Mouse (Mus musculus) heart, embryonic 12.5 days (tissue): ENCODE data around the gene Tcea3. TPM values are rescaled to one million over a fixed set of nuclear protein-coding genes. Genes with fewer than 3 reads are reported as not detected.

Experiments
- ATAC-seq: fragments of 200-750 bp; cut with Nextera tagmentation; 2 replicates; pipeline ENCODE4 v1.8.0; 2017; ENCODE audit warnings: moderate TSS enrichment, moderate library complexity; ENCODE audit not compliant: insufficient number of reproducible peaks, low FRiP score
- H3K27ac ChIP-seq: fragments of 300-500 bp; sonication (generic); 2 replicates; pipeline ENCODE4 v1.5.1; 2016; ENCODE audit warnings: mild to moderate bottlenecking, moderate library complexity; ENCODE audit not compliant: poor library complexity, severe bottlenecking
- H3K27me3 ChIP-seq: fragments of 300-500 bp; sonication (generic); replicated peaks from 2 replicates; pipeline ENCODE4 v1.6.1; 2016; ENCODE audit warnings: mild to moderate bottlenecking, moderate library complexity
- H3K36me3 ChIP-seq: fragments of 300-500 bp; sonication (generic); 2 replicates; pipeline ENCODE4 v1.6.1; 2016; ENCODE audit warnings: mild to moderate bottlenecking, moderate library complexity
- H3K4me1 ChIP-seq: fragments of 300-500 bp; sonication (generic); replicated peaks from 2 replicates; pipeline ENCODE4 v1.6.1; 2016; ENCODE audit warnings: mild to moderate bottlenecking
- H3K4me2 ChIP-seq: fragments of 300-500 bp; sonication (generic); 2 replicates; pipeline ENCODE4 v1.6.1; 2016; ENCODE audit warnings: mild to moderate bottlenecking, moderate library complexity
- H3K4me3 ChIP-seq: fragments of 300-500 bp; sonication (generic); 2 replicates; pipeline ENCODE4 v1.5.1; 2016; ENCODE audit warnings: mild to moderate bottlenecking
- H3K9ac ChIP-seq: fragments of 300-500 bp; sonication (generic); 2 replicates; pipeline ENCODE4 v1.6.1; 2016; ENCODE audit warnings: mild to moderate bottlenecking, moderate library complexity
- H3K9me3 ChIP-seq: fragments of 300-500 bp; sonication (generic); replicated peaks from 2 replicates; pipeline ENCODE4 v1.6.1; 2016; ENCODE audit warnings: mild to moderate bottlenecking, moderate library complexity
- WGBS: fragments of 180-500 bp; shearing (Covaris S2); methylation state at CpG from one replicate; pipeline ENCODE4 v1.1.7; 2016; 5-methylcytosine and 5-hydroxymethylcytosine counted together
- polyA plus RNA-seq: library from polyadenylated mRNA; unstranded; fragments of >200 nt; fragmentation: Nextera tagmentation; extraction: Ambion mirVana; gene quantifications from 2 replicates; pipeline ENCODE4 v1.2.1, GENCODE M21; 2016

Gene Tcea3
- polyA plus RNA-seq, 1 experiment from 2014 or later: 57.6 TPM

DNA sequence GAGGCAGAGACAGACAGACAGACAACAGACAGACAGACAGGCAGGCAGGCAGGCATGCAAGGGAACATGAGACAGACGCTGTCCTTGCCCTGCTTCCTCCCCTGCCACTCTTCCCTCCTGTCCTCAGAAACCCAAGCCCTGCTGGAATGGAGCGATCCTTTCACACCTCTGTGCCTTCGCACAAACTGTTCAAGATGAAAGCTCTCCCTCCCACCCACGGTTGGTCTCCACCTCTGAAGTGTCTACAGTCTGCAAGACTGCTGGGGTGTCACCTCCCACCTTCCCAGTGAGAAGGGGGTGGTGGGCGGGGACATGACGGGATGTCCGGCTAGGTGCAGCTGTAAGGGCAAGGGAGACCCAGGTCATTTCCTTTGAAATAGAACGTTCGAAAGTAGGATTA, 34.1 kb downstream of the Tcea3 start:
- Histone ChIP-seq H3K27me3 (no peaks in the 10 kb centered on the region), H3K27ac (no peak overlapping the region), H3K4me1 (peaks cover 31% of the 10 kb centered on the region), H3K9me3 (no peaks in the 10 kb centered on the region), H3K36me3 (no peaks in the 10 kb centered on the region), H3K4me3 (no peak overlapping the region), H3K4me2 (no peak overlapping the region), H3K9ac (no peak overlapping the region; the same call in 1 of the 2 replicates)
- 39% methylated on average over 9 of the region's 9 CpGs for WGBS
- ATAC-seq: no peak

DNA sequence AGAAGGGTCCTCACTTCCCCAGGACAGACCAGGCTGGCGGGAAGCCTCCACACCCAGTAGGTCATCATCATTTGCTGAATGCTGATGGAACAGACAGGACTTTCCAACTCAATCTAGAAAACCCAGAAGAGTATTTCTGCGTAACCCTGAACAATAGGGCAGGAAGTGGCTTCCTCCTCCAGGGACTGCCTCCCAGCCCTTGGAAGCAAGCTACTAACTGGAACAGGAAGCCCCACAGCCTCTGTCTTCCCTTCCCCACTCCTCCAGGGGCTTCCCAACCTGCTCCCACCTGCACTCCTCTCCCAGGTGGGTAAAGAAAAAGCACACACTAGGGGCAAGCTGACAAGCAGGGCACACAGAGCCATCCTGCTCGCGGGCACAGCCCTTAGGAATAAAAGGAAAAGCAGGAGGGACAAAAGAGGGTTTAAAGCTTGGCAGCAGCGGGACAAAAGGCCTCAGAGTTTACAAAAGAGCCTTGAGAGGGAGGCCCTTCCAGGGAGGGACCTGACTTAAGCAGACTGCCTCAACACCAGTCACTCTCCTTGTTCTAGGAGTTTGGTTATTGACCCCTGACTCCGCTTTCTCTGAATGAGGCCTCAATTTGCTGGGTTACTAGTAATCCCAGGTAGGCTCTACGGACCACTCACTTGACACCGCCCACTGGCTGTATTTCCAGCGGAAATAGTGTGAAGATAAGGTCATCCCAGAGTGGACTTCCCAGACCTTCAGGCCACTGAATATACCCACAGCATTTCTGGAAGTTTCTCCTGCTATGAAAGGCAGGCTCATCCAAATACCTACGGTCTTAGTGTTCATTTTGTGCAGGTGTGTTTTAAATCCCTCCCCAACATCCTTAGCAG, 35.3 kb downstream of the Tcea3 start:
- WGBS: 49% methylated on average over 10 of the region's 10 CpGs
- H3K27me3 ChIP-seq: no peaks in the 10 kb centered on the region
- H3K9me3 ChIP-seq: 0 out of 2 replicates have a peak, but pooled peaks cover 5% of the 10 kb centered on the region
- no peak for ATAC-seq
- H3K4me3 ChIP-seq: no peak overlapping the region
- peak overlapping the region; percentile 39; the same call in 1 of the 2 replicates for H3K9ac ChIP-seq
- H3K27ac ChIP-seq: peak overlapping the region; percentile 97
- peak overlapping the region; percentile 13; the same call in 1 of the 2 replicates for H3K4me2 ChIP-seq
- H3K4me1 ChIP-seq: peaks cover 39% of the 10 kb centered on the region
- peaks cover 9% of the 10 kb centered on the region for H3K36me3 ChIP-seq

DNA sequence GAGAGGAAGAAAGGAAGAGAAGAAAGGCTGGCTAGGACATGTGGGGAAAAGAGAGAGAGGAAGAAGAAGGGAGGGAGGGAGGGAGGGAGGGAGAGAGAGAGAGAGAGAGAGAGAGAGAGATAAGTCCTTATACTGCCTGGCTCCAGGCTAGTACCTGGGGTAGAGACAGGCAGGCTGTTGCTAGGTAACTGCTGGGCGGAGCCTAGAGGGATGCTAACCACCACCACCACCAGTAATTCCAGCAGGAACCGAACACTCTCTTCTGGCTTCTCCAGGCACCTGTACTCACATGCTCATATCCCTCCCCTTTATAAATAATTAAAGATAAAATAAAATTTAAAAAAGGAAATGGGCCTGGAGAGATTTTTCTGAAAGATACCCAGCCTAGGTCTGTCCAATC, 36.3 kb downstream of the Tcea3 start:
- peaks cover 10% of the 10 kb centered on the region for H3K9me3 ChIP-seq
- H3K27me3 ChIP-seq: 0 out of 2 replicates have a peak, but pooled peaks cover under 1% of the 10 kb centered on the region
- H3K4me1 ChIP-seq: peaks cover 39% of the 10 kb centered on the region
- H3K36me3 ChIP-seq: peaks cover 18% of the 10 kb centered on the region
- 38% methylated on average over 2 of the region's 2 CpGs for WGBS
- H3K4me3 ChIP-seq: no peak overlapping the region
- no peak for ATAC-seq
- peak overlapping the region; percentile 39; the same call in 1 of the 2 replicates for H3K9ac ChIP-seq
- peak overlapping the region; percentile 86 for H3K4me2 ChIP-seq
- H3K27ac ChIP-seq: peak overlapping the region; percentile 97

DNA sequence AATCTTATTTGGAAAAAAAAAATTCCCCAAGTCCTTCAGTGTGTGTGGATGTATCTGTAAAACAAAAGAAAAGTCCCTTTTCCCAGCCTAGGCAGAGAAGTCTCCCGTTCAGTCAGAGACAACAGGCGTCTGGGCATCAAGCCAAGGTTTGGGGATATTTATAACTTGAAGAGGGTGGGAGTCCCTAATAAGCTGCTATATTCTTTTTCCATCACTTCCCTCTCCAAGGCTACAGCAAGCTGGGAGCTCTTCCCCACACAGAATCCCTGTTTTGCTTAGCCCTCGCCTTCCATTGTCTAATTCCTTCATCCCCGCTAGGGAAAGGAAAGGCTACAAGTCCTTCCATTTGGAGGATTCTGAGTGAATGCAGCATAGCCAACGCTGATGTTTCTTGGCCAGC, 36.9 kb downstream of the Tcea3 start, which contains the start of gene Zfp46:
Gene Zfp46 (plus strand): TSS at position 229 of the 400 bp plus-strand sequence.
- Histone ChIP-seq H3K4me2 (peak within 1 kb of the TSS; percentile 86), H3K27ac (peak within 1 kb of the TSS; percentile 97), H3K4me1 (peaks cover 39% of the 10 kb centered on the region), H3K36me3 (peaks cover 25% of the 10 kb centered on the region), H3K4me3 (peak within 1 kb of the TSS; percentile 68), H3K9me3 (peaks cover 14% of the 10 kb centered on the region), H3K27me3 (peaks cover 5% of the 10 kb centered on the region; the same call in 1 of the 2 replicates), H3K9ac (peak within 1 kb of the TSS; percentile 78)
- ATAC-seq: no peak
- WGBS: 21% methylated on average over 5 of the region's 5 CpGs

DNA sequence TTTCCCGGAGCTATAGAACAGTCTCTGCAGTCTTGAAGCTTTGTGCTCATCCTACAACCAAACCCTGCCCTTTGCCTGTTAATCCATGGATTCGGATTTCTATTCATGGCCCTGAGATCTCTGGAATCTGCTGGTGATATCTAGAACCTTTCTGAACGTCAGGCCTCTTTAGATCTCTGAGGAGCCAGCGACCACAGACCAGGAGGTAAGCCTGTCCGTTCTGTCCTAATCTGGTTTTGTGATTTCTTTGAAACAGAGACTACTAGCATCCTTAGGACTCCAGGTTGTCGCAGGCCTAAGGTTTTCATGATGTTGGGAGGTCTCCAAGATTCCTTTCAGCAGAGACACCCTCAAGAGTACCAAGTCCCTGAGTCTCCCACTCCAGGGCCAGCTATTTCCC, 37.4 kb downstream of the Tcea3 start:
- Histone ChIP-seq H3K4me1 (peaks cover 39% of the 10 kb centered on the region), H3K36me3 (peaks cover 29% of the 10 kb centered on the region), H3K4me3 (peak overlapping the region; percentile 68), H3K9me3 (peaks cover 14% of the 10 kb centered on the region), H3K4me2 (peak overlapping the region; percentile 86), H3K9ac (peak overlapping the region; percentile 78), H3K27ac (peak overlapping the region; percentile 97), H3K27me3 (peaks cover 9% of the 10 kb centered on the region; the same call in 1 of the 2 replicates)
- ATAC-seq: no peak
- 20% methylated on average over 6 of the region's 6 CpGs for WGBS

DNA sequence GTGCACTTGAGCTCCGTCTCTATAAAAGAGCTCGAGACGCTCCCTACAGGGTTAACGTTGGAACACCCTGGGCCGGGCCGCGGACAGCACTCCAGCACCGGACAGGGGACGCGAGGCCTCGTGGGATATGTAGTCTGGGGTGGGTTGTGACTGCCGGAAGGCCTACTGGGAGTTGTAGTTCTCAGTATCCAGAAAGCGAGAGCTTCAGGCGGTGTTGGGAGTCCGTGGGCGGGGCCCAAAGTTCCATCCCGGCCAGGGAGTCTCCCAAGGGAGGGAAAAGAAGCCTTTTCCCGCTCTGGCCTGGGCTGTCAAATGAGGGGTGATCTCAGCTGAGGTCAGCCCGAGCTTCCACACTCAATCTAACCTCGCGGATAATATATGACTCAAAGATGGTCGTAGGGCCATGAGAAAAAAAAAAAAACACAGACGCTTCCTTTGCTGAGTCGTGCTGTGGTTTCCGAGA, 37.9 kb downstream of the Tcea3 start:
- Histone ChIP-seq H3K4me3 (peak overlapping the region; percentile 68), H3K4me2 (peak overlapping the region; percentile 86), H3K27me3 (peaks cover 14% of the 10 kb centered on the region; the same call in 1 of the 2 replicates), H3K27ac (peak overlapping the region; percentile 97), H3K9ac (peak overlapping the region; percentile 78), H3K4me1 (peaks cover 39% of the 10 kb centered on the region), H3K36me3 (peaks cover 34% of the 10 kb centered on the region), H3K9me3 (peaks cover 18% of the 10 kb centered on the region)
- ATAC-seq: peak; percentile 95
- under 1% methylated on average over 25 of the region's 25 CpGs for WGBS

DNA sequence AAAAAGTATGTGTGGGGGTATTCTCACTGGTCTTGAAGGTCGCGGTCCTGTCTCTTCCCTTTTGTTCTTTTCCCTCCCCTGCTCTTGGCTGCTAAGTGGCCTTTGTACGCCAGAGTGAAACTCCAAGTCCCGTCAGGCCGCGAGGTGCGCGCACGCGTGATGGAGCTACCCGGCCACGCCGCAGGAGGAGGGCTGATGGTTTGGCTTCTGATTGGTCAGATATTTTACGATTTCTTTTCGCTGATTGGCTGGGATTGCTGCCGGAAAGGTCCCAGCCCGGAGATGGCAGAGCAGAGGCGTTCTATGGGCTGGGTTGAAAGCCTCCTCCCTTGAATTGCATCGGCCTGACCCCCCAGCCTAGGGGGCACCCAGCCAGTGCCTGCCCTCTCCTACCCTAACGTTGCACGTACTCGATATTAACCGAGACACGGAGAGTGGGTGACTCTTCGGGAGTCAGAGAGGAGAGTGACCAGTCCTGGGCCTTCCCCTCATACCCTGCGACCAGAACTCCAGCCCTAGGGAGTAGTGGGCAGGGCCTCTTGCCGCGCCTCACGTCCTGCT, 38.4 kb downstream of the Tcea3 start:
- 0% methylated on average over 29 of the region's 29 CpGs for WGBS
- H3K4me1 ChIP-seq: peaks cover 39% of the 10 kb centered on the region

DNA sequence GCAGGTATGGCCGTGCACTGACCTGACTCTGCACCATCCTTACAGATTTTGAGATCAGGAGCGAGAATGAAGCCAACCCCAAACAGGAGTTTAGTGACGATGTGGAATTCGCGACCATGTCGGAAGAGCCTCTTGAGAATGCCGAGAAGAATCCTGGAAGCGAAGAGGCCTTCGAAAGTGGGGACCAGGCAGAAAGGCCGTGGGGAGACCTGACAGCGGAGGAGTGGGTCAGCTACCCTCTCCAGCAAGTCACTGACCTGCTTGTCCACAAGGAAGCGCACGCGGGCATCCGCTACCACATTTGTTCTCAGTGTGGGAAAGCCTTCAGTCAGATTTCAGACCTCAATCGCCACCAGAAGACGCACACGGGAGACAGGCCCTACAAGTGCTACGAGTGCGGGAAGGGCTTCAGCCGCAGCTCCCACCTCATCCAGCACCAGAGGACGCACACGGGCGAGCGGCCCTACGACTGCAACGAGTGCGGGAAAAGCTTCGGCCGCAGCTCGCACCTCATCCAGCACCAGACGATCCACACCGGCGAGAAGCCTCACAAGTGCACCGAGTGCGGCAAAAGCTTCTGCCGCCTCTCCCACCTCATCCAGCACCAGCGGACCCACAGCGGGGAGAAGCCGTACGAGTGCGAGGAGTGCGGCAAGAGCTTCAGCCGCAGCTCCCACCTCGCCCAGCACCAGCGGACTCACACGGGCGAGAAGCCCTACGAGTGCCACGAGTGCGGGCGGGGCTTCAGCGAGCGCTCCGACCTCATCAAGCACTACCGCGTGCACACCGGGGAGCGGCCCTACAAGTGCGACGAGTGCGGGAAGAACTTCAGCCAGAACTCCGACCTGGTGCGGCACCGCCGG, 42.6 kb downstream of the Tcea3 start:
- ATAC-seq: no peak
- 51% methylated on average over 66 of the region's 66 CpGs for WGBS
- Histone ChIP-seq H3K36me3 (peaks cover 78% of the 10 kb centered on the region), H3K9me3 (peaks cover 22% of the 10 kb centered on the region), H3K4me2 (no peak overlapping the region), H3K27ac (no peak overlapping the region), H3K4me3 (no peak overlapping the region), H3K4me1 (peaks cover 13% of the 10 kb centered on the region), H3K9ac (no peak overlapping the region), H3K27me3 (peaks cover 20% of the 10 kb centered on the region; the same call in 1 of the 2 replicates)

More for the DNA sequence above, 38.4 kb downstream of the Tcea3 start:
- peak overlapping the region; percentile 78 for H3K9ac ChIP-seq
- H3K4me2 ChIP-seq: peak overlapping the region; percentile 86
- peaks cover 22% of the 10 kb centered on the region for H3K9me3 ChIP-seq
- peak; percentile 90 for ATAC-seq
- H3K36me3 ChIP-seq: peaks cover 39% of the 10 kb centered on the region
- H3K4me3 ChIP-seq: peak overlapping the region; percentile 68
- peak overlapping the region; percentile 97 for H3K27ac ChIP-seq
- H3K27me3 ChIP-seq: peaks cover 19% of the 10 kb centered on the region; the same call in 1 of the 2 replicates

DNA sequence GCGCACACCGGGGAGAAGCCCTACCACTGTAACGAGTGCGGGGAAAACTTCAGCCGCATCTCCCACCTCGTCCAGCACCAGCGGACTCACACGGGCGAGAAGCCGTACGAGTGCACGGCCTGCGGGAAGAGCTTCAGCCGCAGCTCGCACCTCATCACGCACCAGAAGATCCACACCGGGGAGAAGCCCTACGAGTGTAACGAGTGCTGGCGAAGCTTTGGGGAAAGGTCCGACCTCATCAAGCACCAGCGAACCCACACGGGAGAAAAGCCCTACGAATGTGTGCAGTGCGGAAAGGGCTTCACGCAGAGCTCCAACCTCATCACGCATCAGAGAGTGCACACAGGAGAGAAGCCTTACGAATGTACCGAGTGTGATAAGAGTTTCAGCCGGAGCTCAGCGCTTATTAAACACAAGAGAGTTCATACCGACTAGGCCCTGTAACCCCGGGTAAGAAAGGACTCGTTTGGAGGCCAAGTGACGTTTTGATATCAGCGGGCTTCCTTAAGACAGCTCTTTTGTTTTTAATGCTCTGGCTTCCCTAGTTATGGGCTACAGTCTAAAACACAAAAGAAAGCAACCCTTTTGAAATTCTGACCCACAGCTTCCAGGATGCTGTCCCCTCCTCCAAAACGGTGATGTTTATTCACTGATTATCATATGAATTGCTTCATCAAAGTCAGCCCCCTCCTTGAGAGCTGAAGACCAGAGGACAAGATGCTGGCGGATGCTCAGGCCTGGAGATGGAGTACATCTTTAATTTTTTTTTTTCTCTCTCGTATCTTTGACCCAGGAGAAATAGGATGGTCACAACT, 43.5 kb downstream of the Tcea3 start:
- Histone ChIP-seq H3K9ac (no peak overlapping the region), H3K4me1 (peaks cover 15% of the 10 kb centered on the region), H3K27me3 (peaks cover 20% of the 10 kb centered on the region; the same call in 1 of the 2 replicates), H3K9me3 (peaks cover 22% of the 10 kb centered on the region), H3K36me3 (peaks cover 83% of the 10 kb centered on the region), H3K27ac (no peak overlapping the region), H3K4me2 (no peak overlapping the region), H3K4me3 (no peak overlapping the region)
- 71% methylated on average over 39 of the region's 39 CpGs for WGBS
- ATAC-seq: no peak

DNA sequence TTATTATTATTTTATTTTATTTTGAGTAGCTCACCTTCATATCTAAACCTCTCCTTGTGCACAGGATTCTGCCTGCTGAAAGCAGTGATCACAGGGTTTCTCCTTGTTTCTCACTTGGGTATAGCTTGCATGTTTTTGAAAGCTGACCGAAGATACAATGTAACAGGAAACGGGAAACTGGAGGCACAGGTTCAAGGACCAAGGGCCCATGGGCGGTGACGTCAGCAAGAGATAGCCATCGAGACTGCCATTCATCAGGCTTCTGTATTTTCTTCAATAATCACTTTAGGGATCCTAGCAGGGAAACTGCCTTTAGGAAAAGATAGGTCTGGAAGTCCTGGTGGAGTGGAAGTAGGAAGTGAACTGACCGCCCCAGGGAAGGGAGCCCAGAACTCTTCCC, 44.2 kb downstream of the Tcea3 start:
- H3K4me1 ChIP-seq: peaks cover 12% of the 10 kb centered on the region
- H3K4me2 ChIP-seq: no peak overlapping the region
- H3K9me3 ChIP-seq: peaks cover 22% of the 10 kb centered on the region
- no peak overlapping the region for H3K9ac ChIP-seq
- ATAC-seq: no peak
- peaks cover 20% of the 10 kb centered on the region; the same call in 1 of the 2 replicates for H3K27me3 ChIP-seq
- H3K27ac ChIP-seq: no peak overlapping the region
- H3K36me3 ChIP-seq: peaks cover 86% of the 10 kb centered on the region
- WGBS: 78% methylated on average over 6 of the region's 6 CpGs
- H3K4me3 ChIP-seq: no peak overlapping the region
